Mouse (Mus musculus) adrenal gland, adult 2 months (tissue): ENCODE results near the gene Kdm3a. TPM values are rescaled to one million over a fixed set of nuclear protein-coding genes. Genes with fewer than 3 reads are reported as not detected.
A peak's percentile ranks its signal among the peaks of the same experiment; 100 is the strongest.

Experiments used
- DNase-seq: peaks from one replicate; pipeline ENCODE4 v3.0.0; 2021
- long read RNA-seq: library from polyadenylated mRNA; stranded (forward); transcript quantifications from one replicate; pipeline ENCODE4 v2.0.0, GENCODE M21; 2021
- polyA plus RNA-seq: library from polyadenylated mRNA; depleted of rRNA; stranded (reverse); fragments of >200 nt; gene quantifications from 2 replicates; pipeline ENCODE4 v1.2.3, GENCODE M21; 2012; rRNA removed
- total RNA-seq, 2 experiments: library from RNA; stranded (reverse); gene quantifications; 2 replicates each; pipeline ENCODE4 v1.2.3; 2021

The Kdm3a gene
- total RNA-seq (10 to 100 TPM; 21.1 to 31.4 TPM), polyA plus RNA-seq (3.1 and 3.3 TPM in 2 replicates)
- long read RNA-seq, full-length matches to known transcripts: 4 of 10 reads
- long read RNA-seq, partial matches to known transcripts: 2 of 10 reads
- long read RNA-seq, other reads (novel, unspliced or antisense): 4 of 10 reads

DNA sequence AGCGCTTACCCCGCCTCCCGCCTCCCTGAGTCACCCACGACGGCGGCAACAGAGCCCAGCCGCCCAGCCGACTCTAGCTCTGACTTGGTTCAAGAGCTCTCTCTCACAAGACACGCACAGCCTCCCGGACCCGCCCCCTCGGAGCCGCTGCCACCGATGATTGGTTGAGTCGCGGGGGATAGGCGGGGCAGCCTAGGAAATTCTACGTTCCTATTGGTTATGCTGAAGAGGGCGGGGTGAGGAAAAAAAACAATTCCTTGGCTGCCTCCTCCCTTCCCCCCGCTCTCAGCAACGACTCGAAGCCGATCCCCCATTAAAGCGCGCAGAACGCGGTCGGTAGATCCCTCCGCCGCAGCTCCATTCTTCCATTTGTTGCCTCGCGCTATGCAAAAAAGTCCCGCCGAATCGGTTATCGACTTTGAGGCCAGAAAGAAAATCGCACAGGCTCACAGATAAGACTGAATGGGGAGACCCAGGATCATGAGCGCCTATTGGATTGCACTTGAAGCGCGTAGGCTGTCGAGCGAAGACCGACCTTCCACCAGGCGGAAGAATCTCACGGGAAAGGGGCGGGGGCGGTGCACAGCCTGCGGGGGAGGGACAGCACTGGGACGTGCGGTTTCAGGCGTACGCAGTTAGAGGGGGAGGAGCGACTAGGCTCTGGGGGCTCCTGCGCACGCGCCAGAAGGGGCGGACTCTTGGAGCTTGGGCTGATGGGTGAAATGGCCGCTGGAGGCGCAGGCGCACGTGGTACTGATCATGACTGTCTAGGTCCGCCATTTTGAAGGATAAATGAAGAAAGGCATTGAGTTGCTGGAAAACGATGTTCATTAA is at the start of gene Kdm3a:
Kdm3a (minus strand) TSS at position 162 of the 834 bp plus-strand sequence.
- peak; percentile 99 for DNase-seq

- DNase-seq: no peak
These were observed 46.1 kb upstream of the Kdm3a start for GRCm38 (mm10) chr6:71678891-71679290.

DNA sequence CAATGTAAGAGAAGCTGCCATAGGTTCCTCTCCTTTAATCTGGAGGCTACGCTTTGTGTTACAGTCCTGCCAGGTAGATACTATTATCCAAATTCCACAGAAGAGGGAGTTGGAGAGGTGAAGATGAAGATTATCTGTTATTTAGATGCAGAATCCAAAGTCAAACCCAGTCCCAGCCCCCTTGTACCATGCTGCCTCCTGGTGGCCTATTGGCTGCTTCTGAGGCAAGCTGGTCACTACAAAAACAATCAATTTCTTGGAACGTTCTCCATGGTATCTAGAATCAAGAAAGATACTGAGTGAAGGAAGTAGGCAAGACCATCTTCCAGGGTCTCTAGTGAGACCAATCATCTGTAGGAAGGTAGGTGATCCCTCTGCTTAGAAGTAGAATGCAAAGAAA is 40.4 kb upstream of the Kdm3a start:
- peak; percentile 27 for DNase-seq

GRCm38 (mm10) chr6:71664511-71664910 is 31.7 kb upstream of the Kdm3a start:
- no peak for DNase-seq

- DNase-seq: no peak
These were observed 25.5 kb upstream of the Kdm3a start for GRCm38 (mm10) chr6:71658290-71658689.

GRCm38 (mm10) chr6:71655835-71656234 is 23.0 kb upstream of the Kdm3a start:
- DNase-seq: peak; percentile 19

DNA sequence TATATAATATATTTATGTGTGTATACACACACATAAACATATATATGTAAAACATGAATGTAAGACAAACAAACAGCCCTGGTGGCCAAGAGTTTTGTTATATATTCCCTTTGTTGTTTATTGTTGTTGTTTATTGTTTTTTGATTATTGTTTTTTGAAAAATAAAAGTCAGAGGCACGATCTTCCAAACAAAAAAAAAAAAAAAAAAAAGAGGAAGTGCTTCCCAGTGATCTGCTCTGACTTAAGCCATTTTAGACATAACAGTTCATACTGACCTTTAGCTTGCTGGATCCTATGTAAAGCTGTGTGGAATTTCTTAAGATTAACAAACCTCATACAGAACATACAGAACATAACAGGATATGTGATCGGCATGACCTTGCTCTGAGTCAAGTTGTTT is 19.1 kb upstream of the Kdm3a start:
- no peak for DNase-seq

DNA sequence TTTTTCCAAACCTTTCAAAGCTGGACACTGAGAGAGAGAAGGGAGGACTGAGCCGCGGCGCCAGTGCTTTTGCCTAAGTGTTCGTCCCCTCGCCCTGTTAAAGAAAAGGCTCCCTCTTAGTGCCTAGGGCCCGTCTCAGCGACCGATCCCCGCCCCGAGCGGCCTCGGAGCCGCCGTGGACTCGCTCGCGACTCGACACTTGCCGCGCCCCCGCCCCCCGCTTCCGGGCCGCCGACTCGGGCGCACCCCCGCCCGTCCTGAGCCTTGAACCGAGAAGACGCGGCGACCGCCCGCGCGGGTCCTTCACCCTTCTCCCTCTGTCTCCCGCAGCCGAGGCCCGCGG is 333 bp downstream of the Kdm3a start:
- no peak for DNase-seq

GRCm38 (mm10) chr6:71631706-71632461 is 906 bp downstream of the Kdm3a start:
- no peak for DNase-seq

DNA sequence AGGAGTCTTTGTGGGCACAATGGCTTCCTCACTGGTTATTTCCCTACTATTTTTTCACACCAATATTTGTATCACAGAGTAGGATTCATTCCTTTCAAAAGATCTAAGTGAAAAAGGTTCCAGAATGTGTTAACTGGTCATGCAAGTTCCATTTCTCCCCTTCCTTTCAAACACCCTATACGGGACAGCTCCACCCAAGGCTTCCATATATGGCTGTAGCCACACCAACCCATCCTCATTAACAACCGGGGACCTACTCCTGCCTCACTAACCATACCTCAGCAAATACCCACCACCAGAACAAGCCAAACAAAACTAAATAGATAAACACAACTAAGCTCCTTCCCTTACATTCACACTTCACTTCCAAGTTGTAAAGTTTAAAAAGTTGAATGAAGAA is 1.6 kb downstream of the Kdm3a start:
- DNase-seq: no peak

DNA sequence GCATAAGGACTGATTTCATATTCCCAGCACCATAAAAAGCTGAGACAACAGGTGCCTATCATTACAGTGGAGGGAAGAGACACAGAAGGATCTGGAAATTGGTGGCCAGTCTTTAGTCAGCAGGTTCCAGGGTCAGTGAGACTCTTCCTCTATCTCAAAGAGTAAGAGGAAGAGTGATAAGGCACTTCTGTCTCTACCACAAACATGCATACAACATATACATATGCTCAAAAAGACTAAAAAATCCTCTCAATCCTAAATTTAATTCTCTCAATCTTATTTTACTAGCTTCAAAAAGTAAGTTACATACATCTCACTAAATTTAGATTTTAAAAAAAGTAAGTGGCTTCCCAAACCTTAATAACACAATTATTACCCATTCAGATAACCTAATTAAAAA is 5.5 kb downstream of the Kdm3a start:
- no peak for DNase-seq

DNA sequence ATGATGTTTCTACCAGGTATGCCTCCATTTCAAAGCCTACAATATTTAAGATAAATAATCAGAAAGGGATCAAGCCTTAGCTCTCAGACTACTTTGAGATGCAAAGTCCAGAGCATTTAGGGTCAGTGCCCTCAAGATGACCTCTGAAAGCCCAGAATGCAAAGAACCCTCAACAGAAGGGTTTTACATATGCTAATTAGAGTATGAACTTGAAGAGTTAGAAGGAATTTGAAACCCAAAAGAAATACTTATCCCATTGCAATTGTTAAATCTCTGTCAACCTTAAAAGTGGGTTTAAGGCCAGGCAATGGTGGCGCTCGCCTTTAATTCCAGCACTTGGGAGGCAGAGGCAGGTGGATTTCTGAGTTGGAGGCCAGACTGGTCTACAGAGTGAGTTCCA is 6.8 kb downstream of the Kdm3a start:
- no peak for DNase-seq

- DNase-seq: no peak
These were observed 8.1 kb downstream of the Kdm3a start for GRCm38 (mm10) chr6:71624723-71625122.

GRCm38 (mm10) chr6:71621981-71622380 is 10.8 kb downstream of the Kdm3a start:
- DNase-seq: peak; percentile 38

- DNase-seq: no peak
These were observed 11.2 kb downstream of the Kdm3a start for GRCm38 (mm10) chr6:71621551-71621950.

- no peak for DNase-seq
These were observed 15.8 kb downstream of the Kdm3a start for GRCm38 (mm10) chr6:71616959-71617358.

DNA sequence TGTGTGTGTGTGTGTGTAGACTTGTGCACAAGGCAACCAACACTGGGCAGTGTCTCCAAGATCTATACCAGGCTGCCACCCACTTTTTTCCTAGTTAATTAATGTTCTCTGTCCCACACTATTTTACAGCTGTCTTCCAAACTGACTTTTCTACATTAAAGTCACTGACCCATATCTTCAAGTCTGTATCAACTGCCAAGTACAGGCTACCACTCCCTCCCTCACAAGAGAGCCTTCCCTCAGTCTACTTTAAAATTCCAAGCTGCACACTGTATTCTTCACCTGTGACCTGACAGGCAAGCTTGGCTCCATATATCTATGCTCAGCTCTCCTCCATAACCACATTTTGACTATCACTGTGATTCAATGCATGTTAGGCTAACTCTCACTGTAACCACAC is 19.6 kb downstream of the Kdm3a start:
- no peak for DNase-seq

- DNase-seq: no peak
These were observed 22.8 kb downstream of the Kdm3a start for GRCm38 (mm10) chr6:71609968-71610367.

- DNase-seq: peak; percentile 19
These were observed 23.8 kb downstream of the Kdm3a start for GRCm38 (mm10) chr6:71608994-71609393.

DNA sequence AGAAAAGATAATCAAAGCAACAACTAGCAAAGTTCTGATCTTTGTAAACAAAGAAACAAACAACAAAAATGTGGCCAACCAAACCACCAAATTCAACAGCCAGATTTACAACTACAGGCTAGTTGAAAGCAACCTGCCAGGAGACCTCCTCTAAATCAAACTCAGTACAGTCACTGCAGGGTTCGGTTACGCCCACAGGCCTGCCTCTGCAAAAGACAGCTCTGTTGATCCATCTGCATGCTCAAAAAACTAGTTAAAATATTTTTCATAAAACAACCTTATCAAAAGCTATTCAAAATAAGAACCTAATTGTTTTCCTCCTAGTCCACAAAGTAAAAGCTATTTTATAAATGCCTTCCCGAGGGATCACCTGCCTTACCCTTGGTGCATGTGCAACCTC is 25.0 kb downstream of the Kdm3a start:
- DNase-seq: no peak

- DNase-seq: peak; percentile 52
These were observed 42.6 kb downstream of the Kdm3a start for GRCm38 (mm10) chr6:71590154-71590553.

DNA sequence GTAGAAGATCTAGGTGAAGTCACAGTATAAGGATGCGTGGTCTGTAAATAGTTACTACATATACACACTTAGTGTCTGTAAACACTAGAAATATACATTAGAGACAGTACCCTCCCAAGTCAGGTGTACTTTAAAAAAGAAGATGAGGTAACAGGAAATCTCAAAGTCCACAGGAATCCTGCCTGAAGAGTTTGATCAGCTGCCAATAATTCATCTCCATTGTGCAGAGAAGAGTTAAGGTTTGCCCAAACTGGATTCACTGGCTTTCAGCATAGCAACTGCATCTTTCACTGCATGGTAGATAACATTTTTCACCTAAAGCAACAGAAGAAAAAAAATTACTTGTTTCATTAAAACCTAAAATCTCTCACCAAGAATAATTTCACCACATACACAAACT is 43.4 kb downstream of the Kdm3a start:
- no peak for DNase-seq

- no peak for DNase-seq
These were observed 49.6 kb downstream of the Kdm3a start for GRCm38 (mm10) chr6:71583198-71583597.
